Mouse (Mus musculus) erythroblast, embryonic 14.5 days (primary cell): Measurements from ENCODE around the gene Bsn.

Source experiments
- GATA1 ChIP-seq: IDR thresholded peaks from 2 replicates; pipeline ENCODE4 v1.6.1; 2012; ENCODE audit warnings: low read length, inconsistent platforms, mixed read lengths
- TAL1 ChIP-seq: IDR thresholded peaks from 3 replicates; pipeline ENCODE4 v1.6.1; 2012; ENCODE audit warnings: low read length, inconsistent platforms, mixed read lengths

GRCm38 (mm10) chr9:108107867-108108266, 82.3 kb downstream of the Bsn start:
- TF ChIP-seq TAL1, result no peak
- TF ChIP-seq GATA1, result no peak
